Mouse (Mus musculus): Measurements from ENCODE around the gene Prph.
A peak's percentile ranks its signal among the peaks of the same experiment; 100 is the strongest.

Prph gene

GRCm38 (mm10) chr15:99055040-99055439 is at the start of gene Prph:
Gene Prph (plus strand): TSS chr15:99055174.
- no peak for DNase-seq (ENCODE audit: low spot score in 2 of 2)

DNA sequence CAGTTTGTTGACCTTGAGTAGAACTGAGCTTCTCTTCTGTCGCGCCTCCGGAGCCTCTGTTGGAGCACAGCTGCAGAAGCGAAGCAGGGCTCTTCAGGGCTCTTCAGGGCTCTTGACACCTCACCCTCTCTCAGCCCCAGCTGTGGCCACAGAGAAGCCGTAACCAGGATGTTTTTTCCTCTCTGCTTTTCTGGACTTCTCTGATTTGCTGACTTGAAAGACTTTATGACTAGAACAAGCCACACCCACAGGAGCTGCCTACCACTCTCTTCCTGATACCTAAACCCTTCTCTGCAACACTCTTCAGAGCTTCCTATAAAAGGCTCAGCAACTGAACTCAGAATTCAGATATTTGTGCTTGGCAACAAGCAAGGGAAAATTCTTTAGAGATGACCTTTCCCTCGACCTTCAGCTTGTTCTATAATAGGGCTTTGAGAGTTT is 46.2 kb upstream of the Prph start:
- no peak for DNase-seq (ENCODE audit: low spot score in 2 of 2)

GRCm38 (mm10) chr15:99010896-99011295 is 44.1 kb upstream of the Prph start:
- DNase-seq (ENCODE audit: low spot score in 2 of 2) = no peak

DNA sequence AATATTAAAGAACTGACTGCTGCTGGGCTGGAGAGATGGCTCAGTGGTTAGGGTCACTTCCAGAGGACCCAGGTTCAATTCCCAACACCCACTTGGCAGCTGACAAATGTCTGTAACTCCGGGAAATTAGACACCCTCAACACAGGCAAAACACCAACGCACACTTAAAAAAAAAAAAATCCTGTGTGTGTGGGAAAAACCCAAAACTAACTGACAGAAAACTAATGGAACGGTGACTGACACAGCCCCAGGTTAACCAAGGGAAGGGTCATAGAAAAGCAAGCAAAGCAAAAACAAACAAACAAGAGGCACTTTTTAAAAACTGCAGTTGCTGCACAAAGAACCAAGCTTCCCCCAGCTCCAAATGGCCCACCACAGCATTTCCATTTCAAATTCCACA is 43.0 kb upstream of the Prph start:
- no peak for DNase-seq (ENCODE audit: low spot score in 2 of 2)

- no peak for DNase-seq (ENCODE audit: low spot score in 2 of 2)
Observed at GRCm38 (mm10) chr15:99014496-99015030, 40.4 kb upstream of the Prph start.

GRCm38 (mm10) chr15:99017355-99017761 is 37.6 kb upstream of the Prph start:
- DNase-seq (ENCODE audit: low spot score in 2 of 2) = no peak

DNA sequence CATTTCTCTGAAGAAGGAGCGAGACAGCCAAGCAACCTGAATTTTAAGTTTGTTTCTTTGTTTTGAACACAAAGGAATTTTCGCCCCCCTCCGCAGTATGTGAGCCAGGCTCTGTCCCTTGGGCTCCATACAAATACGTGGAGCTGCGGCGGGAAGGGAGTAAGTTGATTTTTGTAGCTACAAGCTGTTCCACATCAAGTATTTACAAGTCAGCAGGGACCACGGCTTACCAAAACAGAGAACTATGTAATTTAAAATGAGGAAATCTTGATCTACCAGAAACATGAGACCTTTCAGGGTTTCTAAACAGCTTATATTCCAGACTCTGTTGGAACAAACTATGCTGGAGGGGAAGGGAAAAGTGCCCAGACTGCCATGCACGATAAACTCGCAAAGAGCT is 37.0 kb upstream of the Prph start:
- DNase-seq (ENCODE audit: low spot score in 2 of 2) = no peak

DNA sequence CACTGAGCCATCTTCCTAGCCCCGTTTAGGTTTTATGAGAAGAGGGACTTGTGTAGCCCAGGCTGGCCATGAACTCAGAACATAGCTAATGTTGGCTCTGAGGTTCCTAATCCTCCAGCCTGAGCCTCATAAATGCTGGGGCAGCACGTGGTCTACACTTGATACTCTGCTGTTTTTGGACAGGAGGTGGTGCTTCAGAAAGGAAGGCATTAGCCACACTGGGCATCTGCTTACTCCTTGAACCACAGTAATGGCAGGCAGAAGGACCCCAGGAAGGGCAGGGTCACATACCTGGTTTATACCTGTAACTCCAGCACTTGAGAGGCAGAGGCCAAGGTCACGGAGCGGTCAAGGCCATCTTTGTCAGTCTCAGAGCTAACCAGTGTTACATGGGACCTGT is 36.3 kb upstream of the Prph start:
- no peak for DNase-seq (ENCODE audit: low spot score in 2 of 2)

DNA sequence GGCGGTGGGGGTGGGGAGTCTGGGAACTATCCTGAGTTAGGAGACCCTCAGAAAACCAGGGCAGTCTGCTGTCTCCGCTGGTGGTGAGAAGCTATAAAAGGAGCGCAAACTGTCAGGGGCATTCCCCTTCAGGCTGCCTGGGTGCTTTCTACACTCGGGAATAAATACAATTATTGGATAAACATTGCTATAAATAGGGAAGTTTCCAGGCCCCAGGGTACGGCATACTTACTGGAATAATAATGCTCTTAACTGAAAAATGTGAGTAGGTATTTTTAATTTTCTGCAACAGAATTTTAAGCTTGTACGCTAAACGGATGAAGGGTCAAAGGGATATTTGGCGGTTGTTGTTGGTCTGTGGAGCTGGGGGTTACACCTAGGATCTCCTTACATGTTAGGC is 35.5 kb upstream of the Prph start:
- DNase-seq (ENCODE audit: low spot score in 2 of 2) = no peak

DNA sequence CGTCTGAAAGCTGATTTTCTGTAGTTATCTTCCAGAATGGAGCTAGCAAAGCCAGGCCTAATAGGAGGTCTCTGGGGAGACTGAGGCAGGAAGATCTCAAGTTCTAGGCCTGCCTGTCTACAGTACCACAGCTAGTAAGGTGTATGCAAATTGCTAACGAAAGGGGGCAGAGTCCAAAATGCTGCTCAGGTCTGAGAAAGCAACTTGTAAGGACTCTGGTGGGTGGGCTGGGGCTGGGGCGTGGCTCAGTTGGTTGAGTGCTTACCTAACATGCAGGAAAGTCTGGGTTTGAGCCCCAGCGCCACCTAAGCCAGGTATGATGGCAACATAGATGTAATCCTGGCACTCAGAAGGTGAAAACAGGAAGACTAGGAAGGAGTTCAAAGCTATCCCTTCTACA is 34.8 kb upstream of the Prph start:
- DNase-seq (ENCODE audit: low spot score in 2 of 2) = no peak

GRCm38 (mm10) chr15:99021255-99021654 is 33.7 kb upstream of the Prph start:
- no peak for DNase-seq (ENCODE audit: low spot score in 2 of 2)

DNA sequence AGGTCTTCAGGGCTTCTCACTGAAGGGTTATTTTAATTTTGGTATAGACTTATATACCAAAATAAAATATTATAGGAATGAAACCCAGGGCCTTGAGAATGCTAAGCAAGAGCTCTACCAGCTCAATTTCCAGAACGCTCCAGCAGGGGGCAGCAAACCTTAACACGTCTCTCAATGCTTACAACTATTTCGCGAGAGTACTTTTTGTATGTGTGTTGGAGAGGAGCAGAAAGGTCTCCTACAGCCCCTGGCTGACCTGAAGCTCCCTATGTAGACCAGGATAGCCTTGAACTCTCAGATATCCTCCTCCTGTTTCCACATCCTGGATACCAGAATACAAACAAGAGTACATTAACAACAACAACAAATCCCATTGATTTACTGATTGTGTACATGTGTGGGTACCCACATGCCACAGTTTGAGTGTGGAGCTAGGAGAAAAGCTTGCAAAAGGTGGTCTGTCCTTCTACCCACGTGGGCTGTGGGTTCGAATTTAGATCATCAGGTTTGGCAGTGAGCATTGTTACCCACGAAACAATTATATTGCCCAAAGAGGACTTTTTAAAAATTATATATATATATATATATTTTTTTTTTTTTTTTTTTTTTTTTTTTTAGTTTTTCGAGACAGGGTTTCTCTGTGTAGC is 30.2 kb upstream of the Prph start:
- peak in 1 of 2 experiments; percentile 69 for DNase-seq (ENCODE audit: low spot score in 2 of 2)

GRCm38 (mm10) chr15:99025414-99025813 is 29.6 kb upstream of the Prph start:
- DNase-seq (ENCODE audit: low spot score in 2 of 2) = no peak

DNA sequence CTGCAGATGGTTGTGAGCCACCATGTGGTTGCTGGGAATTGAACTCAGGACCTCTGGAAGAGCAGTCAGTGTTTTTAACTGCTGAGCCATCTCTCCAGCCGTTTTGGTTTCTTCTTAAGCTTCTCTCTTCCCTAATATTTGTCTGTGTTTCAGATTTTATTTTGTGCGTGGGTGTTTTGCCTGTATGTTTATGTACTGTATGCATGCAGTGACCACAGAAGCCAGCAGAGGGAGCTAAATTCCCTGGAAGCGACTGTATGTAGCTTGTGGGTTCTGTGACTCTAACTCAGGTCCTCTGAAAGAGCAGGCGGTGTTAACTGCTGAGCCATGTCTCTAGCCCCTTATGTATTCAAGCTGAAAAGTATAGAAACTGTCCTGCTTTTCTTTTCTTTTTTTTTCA is 28.7 kb upstream of the Prph start:
- DNase-seq (ENCODE audit: low spot score in 2 of 2) = no peak

GRCm38 (mm10) chr15:99027116-99027515 is 27.9 kb upstream of the Prph start:
- no peak for DNase-seq (ENCODE audit: low spot score in 2 of 2)

GRCm38 (mm10) chr15:99028874-99029458 is 26.0 kb upstream of the Prph start:
- DNase-seq (ENCODE audit: low spot score in 2 of 2) = no peak

DNA sequence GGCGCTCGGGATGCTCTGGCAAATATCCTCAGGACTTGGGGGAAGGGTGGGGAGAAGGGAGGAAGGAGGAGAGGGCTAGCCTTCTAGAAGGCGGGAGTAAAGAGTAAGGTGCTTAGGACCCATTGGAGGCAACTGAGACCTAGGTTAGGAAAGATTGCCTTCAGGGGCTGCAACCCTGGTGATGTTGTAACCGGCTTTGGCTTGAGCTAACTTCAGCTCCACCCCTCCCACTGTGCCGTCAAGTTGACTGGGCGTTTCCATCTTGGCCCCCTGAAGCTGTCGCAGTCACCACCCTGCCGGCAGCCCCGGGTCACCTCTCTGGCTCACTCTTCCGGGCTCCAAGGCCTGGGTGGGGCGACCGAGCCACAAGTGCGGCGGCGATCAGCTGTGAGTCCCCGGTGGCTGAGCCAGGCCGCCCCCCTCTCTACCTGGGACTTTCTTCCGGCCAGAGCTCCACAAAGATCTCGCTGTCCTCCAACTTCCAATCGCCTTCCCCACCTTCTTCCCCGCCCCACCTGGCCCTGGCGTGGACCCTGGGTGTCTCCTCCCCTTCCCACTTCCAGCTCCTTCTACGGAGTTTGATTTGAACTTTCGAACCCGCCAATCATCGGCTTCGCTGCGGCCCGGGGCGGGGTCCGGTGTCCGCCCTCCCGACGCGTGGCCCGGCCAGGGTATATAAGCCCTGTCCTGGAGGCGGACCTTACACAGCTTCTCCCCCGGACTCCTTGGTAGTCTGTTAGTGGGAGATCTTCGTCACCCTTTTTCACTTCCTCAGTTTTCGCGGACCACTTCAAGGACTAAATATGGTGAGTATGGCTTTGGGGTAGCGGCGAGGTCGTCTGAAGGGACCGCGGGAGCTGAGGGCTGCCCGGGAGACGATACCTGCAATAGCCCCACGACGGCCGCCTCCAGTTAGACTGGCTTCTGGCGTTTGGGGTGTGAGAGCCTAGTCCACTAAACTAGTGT is 25.1 kb upstream of the Prph start, which contains the start of gene Tuba1c:
Gene Tuba1c, plus strand, starts transcription at position 273 of the 966 bp plus-strand sequence.
- DNase-seq (ENCODE audit: low spot score in 2 of 2) = peak; percentile 32 to 61

GRCm38 (mm10) chr15:99030585-99031387 is 24.2 kb upstream of the Prph start:
- no peak for DNase-seq (ENCODE audit: low spot score in 2 of 2)

GRCm38 (mm10) chr15:99031388-99031675 is 23.6 kb upstream of the Prph start:
- DNase-seq (ENCODE audit: low spot score in 2 of 2) = no peak

DNA sequence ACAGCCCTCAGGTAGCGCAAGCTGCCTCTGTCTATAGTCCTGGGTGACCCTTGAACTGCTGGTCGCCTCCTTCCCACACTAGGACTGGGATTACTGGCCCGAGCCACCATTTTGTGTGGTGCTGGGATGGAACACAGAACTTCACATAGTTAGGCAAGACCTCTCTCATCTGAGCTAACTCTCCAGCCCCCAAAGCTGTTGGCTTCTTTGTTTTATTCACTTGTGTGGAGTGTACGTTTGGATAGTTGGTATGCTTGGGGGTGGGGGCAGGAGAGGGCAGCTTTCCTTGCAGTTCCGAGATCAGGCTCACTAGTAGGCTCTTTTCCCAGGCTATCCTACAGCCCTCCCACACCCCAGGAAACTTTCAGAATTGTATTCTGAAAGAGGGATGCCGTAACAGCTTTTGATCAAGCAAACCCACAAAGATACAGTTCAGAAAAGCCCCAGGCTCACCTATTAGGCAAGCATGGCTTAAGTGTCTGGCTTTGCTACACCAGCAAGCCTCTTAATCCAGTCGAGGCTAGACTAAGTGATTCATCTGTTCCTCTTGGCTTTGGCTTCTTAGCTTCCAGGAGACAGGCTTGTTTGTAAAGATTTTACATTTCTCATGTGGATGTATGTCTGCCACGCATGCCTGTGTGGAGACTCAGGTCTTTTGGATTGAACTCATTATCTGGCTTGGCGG is 22.8 kb upstream of the Prph start:
- DNase-seq (ENCODE audit: low spot score in 2 of 2) = no peak

GRCm38 (mm10) chr15:99032726-99033250 is 22.2 kb upstream of the Prph start:
- no peak for DNase-seq (ENCODE audit: low spot score in 2 of 2)

All from frontal cortex, postnatal 10 days (tissue).